Mouse (Mus musculus): Measurements from ENCODE around the gene Fgd6.

DNA sequence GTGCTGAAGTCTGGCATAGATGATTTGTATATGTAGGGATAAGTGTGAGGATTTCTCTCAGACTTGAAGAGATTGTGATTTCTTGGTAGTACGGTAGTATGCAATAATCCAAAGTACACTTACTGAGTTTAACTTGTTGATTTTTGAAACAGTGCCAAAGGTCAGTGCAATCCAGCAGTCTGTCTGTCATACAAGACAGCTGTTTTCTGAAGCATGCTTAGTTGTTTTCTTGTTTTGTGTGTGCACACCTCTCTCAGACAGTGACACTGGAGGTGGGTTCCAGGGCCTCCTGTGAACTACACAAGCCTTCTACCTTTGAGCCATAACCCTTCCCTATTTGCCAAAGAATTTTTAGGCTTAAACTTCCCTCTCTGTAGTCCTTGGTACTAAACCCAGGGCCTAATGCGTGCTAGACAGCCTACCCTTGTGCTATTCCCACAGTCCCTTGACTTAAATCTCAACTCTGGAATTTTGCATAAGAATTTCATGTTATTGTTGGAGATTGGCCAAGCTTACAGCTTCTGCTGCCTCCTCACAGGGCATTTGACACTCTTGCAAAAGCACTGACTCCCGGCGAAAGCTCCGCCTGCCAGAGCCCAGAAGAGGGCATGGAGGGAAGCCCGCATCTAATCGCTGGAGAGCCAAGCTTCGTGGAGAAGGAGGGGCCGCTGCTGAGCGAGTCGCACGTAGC is 135.8 kb downstream of the Fgd6 start:
- TF ChIP-seq CTCF (IDR thresholded peaks at IDR 0.05; ENCODE audit: low read depth) (no peak), EP300 (optimal IDR thresholded peaks at IDR 0.05) (no peak)
